Mouse (Mus musculus) intestine, postnatal 0 days (tissue): ENCODE results near the gene Slc38a1. TPM values are rescaled to one million over a fixed set of nuclear protein-coding genes. Genes with fewer than 3 reads are reported as not detected.

ENCODE experiments used
- ATAC-seq: fragments of 200-750 bp; cut with Nextera tagmentation; 2 replicates; pipeline ENCODE4 v1.8.0; 2017; ENCODE audit warnings: mild to moderate bottlenecking, moderate TSS enrichment, moderate library complexity
- H3K27ac ChIP-seq: fragments of 300-500 bp; sonication (generic); 2 replicates; pipeline ENCODE4 v1.5.1; 2014; ENCODE audit warnings: mild to moderate bottlenecking, low read depth, low read length, moderate library complexity
- H3K27me3 ChIP-seq: fragments of 300-500 bp; sonication (generic); replicated peaks from 2 replicates; pipeline ENCODE4 v1.6.1; 2014; ENCODE audit warnings: low read length, mixed read lengths; ENCODE audit not compliant: control insufficient read depth, insufficient read depth
- H3K36me3 ChIP-seq: fragments of 300-500 bp; sonication (generic); 2 replicates; pipeline ENCODE4 v1.6.1; 2014; ENCODE audit warnings: mild to moderate bottlenecking, moderate library complexity; ENCODE audit not compliant: control insufficient read depth, insufficient read depth
- H3K4me1 ChIP-seq: fragments of 300-500 bp; sonication (generic); replicated peaks from 2 replicates; pipeline ENCODE4 v1.6.1; 2014; ENCODE audit warnings: antibody characterized with exemption, low read length, mixed read lengths; ENCODE audit not compliant: control insufficient read depth, insufficient read depth
- H3K4me2 ChIP-seq: fragments of 300-500 bp; sonication (generic); replicated peaks from 2 replicates; pipeline ENCODE4 v1.6.1; 2014; ENCODE audit warnings: low read depth, mild to moderate bottlenecking, moderate library complexity
- H3K4me3 ChIP-seq: fragments of 300-500 bp; sonication (generic); 2 replicates; pipeline ENCODE4 v1.5.1; 2014; ENCODE audit warnings: low read depth, low read length
- H3K9ac ChIP-seq: fragments of 300-500 bp; sonication (generic); 2 replicates; pipeline ENCODE4 v1.6.1; 2014; ENCODE audit warnings: mild to moderate bottlenecking, low read depth, low read length
- H3K9me3 ChIP-seq: fragments of 300-500 bp; sonication (generic); 2 replicates; pipeline ENCODE4 v1.6.1; 2016; ENCODE audit warnings: mixed run types; ENCODE audit not compliant: control insufficient read depth
- CTCF ChIP-seq: sonication (generic); IDR thresholded peaks from 2 replicates; pipeline ENCODE4 v1.5.1; 2016; ENCODE audit warnings: low read depth, mild to moderate bottlenecking, control low read depth, antibody characterized with exemption, moderate library complexity
- WGBS: fragments of 180-500 bp; shearing (Covaris S2); extraction: QIAGEN DNeasy Blood & Tissue Kit; methylation state at CpG from one replicate; pipeline ENCODE4 v1.1.7; 2014; 5-methylcytosine and 5-hydroxymethylcytosine counted together
- polyA plus RNA-seq: library from polyadenylated mRNA; unstranded; fragments of >200 nt; fragmentation: Nextera tagmentation; extraction: Ambion mirVana; gene quantifications from 2 replicates; pipeline ENCODE4 v1.2.1, GENCODE M21; 2015

Gene Slc38a1
- polyA plus RNA-seq, 1 experiment from 2014 or later = 79.8 TPM

GRCm38 (mm10) chr15:96536412-96536811 is 106.3 kb downstream of the Slc38a1 start:
- Histone ChIP-seq H3K27ac (no peak overlapping the region), H3K4me2 (no peak overlapping the region), H3K36me3 (no peaks in the 10 kb centered on the region), H3K4me1 (no peaks in the 10 kb centered on the region), H3K9ac (no peak overlapping the region), H3K9me3 (no peaks in the 10 kb centered on the region), H3K27me3 (no peaks in the 10 kb centered on the region; the same call in 1 of the 2 replicates), H3K4me3 (no peak overlapping the region)
- no peak for ATAC-seq
- TF ChIP-seq CTCF = no peak
- 89% methylated on average over 7 of the region's 7 CpGs for WGBS

DNA sequence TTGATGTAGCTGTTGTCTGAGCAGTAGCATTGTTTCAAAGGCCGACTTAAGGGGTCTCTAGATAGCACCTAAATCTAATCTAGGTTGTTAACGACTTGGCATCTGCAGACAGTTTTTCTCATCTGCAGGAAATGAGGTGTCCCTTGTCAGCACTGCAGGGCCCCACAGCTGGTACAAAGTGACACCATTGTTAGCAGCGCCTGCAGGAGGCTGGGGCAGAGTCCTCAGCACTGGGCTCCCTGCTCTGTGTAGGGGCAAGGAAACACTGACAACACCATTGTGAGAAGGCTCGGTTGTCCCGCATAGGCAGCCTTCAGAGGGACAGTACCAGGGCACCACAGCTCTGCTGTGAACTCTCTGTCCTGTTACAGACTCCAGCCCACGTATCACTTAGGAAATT is 115.0 kb downstream of the Slc38a1 start:
- no peak for TF ChIP-seq CTCF
- 28% methylated on average over 6 of the region's 6 CpGs for WGBS
- Histone ChIP-seq H3K9ac (no peak overlapping the region), H3K4me3 (no peak overlapping the region), H3K36me3 (no peaks in the 10 kb centered on the region), H3K4me1 (no peaks in the 10 kb centered on the region), H3K4me2 (no peak overlapping the region), H3K27me3 (no peaks in the 10 kb centered on the region; the same call in 1 of the 2 replicates), H3K27ac (no peak overlapping the region), H3K9me3 (no peaks in the 10 kb centered on the region)
- peak; percentile 79; the same call in 1 of the 2 replicates for ATAC-seq

- Histone ChIP-seq H3K9ac (no peak overlapping the region), H3K36me3 (no peaks in the 10 kb centered on the region), H3K27me3 (no peaks in the 10 kb centered on the region), H3K4me1 (no peaks in the 10 kb centered on the region), H3K9me3 (no peaks in the 10 kb centered on the region), H3K4me2 (no peak overlapping the region), H3K4me3 (no peak overlapping the region), H3K27ac (no peak overlapping the region)
- WGBS = 49% methylated on average over 9 of the region's 9 CpGs
- TF ChIP-seq CTCF = no peak
- ATAC-seq = no peak
Measured at GRCm38 (mm10) chr15:96524239-96524738, 118.4 kb downstream of the Slc38a1 start.

Other genes with a start within 250 kb of the Slc38a1 start
- 47.8 and 57.4 TPM in 2 replicates for gene Scaf11, start 182.1 kb downstream of the Slc38a1 start, polyA plus RNA-seq
- gene Slc38a2, start 56.8 kb upstream of the Slc38a1 start, polyA plus RNA-seq = 27.9 and 28.5 TPM in 2 replicates